Mouse (Mus musculus) thymus, postnatal 25 days (tissue): ENCODE measurements around the gene Mipep.

Experiments
- DNase-seq: peaks from one replicate; pipeline ENCODE4 v3.0.0; 2022

Mipep gene

GRCm38 (mm10) chr14:60784427-60785315 lies at the start of gene Mipep:
Gene Mipep, plus strand, starts transcription at chr14:60784573.
- peak; percentile 89 for DNase-seq

GRCm38 (mm10) chr14:60735206-60735605 lies 49.2 kb upstream of the Mipep start:
- DNase-seq = no peak

- no peak for DNase-seq
Measured at GRCm38 (mm10) chr14:60735848-60736547, 48.4 kb upstream of the Mipep start.

GRCm38 (mm10) chr14:60736591-60737192 lies 47.7 kb upstream of the Mipep start:
- peak; percentile 83 for DNase-seq

- peak; percentile 39 for DNase-seq
Measured at GRCm38 (mm10) chr14:60737202-60737611, 47.2 kb upstream of the Mipep start.

- DNase-seq = peak; percentile 65
Measured at GRCm38 (mm10) chr14:60738434-60738938, 45.9 kb upstream of the Mipep start.

GRCm38 (mm10) chr14:60739155-60739554 lies 45.2 kb upstream of the Mipep start:
- no peak for DNase-seq

- DNase-seq = peak; percentile 42
Measured at GRCm38 (mm10) chr14:60739616-60740015, 44.8 kb upstream of the Mipep start.

GRCm38 (mm10) chr14:60740507-60740906 lies 43.9 kb upstream of the Mipep start:
- DNase-seq = no peak

- no peak for DNase-seq
Measured at GRCm38 (mm10) chr14:60741033-60741432, 43.3 kb upstream of the Mipep start.

GRCm38 (mm10) chr14:60741490-60741981 lies 42.8 kb upstream of the Mipep start:
- no peak for DNase-seq

- no peak for DNase-seq
Measured at GRCm38 (mm10) chr14:60743681-60744080, 40.7 kb upstream of the Mipep start.

GRCm38 (mm10) chr14:60745201-60745600 lies 39.2 kb upstream of the Mipep start:
- DNase-seq = no peak

GRCm38 (mm10) chr14:60746141-60746540 lies 38.2 kb upstream of the Mipep start:
- DNase-seq = no peak

- no peak for DNase-seq
Measured at GRCm38 (mm10) chr14:60747154-60747870, 37.1 kb upstream of the Mipep start.

GRCm38 (mm10) chr14:60749880-60750279 lies 34.5 kb upstream of the Mipep start:
- no peak for DNase-seq

- no peak for DNase-seq
Measured at GRCm38 (mm10) chr14:60751581-60751980, 32.8 kb upstream of the Mipep start.

- DNase-seq = no peak
Measured at GRCm38 (mm10) chr14:60752892-60753800, 31.2 kb upstream of the Mipep start.

GRCm38 (mm10) chr14:60753801-60754126 lies 30.6 kb upstream of the Mipep start:
- DNase-seq = no peak

GRCm38 (mm10) chr14:60754656-60755055 lies 29.7 kb upstream of the Mipep start:
- no peak for DNase-seq

- no peak for DNase-seq
Measured at GRCm38 (mm10) chr14:60756271-60756670, 28.1 kb upstream of the Mipep start.

GRCm38 (mm10) chr14:60757265-60757664 lies 27.1 kb upstream of the Mipep start:
- no peak for DNase-seq
